Mouse (Mus musculus): ENCODE measurements around the gene Vipr2.

DNA sequence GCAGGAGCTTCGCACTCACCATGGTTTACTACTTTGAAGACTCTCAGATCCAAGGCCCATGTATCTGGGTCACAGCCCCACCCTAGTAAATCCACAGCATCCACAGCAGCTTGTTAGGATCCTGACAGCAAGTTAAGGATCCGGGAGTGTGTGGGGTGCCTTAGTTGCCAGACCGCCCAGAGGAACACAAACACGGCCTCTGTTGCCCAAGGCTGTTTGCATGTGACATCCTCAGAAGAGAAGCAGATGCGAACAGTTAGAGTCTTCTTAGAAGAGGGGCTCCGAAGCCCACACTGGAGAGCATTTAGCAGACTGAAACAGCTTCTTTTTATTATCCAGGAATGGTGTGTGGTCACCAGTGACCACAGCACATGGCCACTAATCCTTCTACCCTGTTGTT, 5.6 kb downstream of the Vipr2 start:
- no peak for TF ChIP-seq CTCF (IDR thresholded peaks at IDR 0.05; ENCODE audit: low read depth, low read length)
- TF ChIP-seq POLR2A (IDR thresholded peaks at IDR 0.05; ENCODE audit: extremely low read depth, insufficient read depth, low read length), result no peak

All from liver, adult 2 months (tissue).